Mouse (Mus musculus): Measurements from ENCODE around the gene Srebf1. TPM values are rescaled to one million over a fixed set of nuclear protein-coding genes. Genes with fewer than 3 reads are reported as not detected.

Gene Srebf1
- total RNA-seq, 4 experiments from 2014 or later, result 35.4 to 57.5 (median 43.5) TPM

DNA sequence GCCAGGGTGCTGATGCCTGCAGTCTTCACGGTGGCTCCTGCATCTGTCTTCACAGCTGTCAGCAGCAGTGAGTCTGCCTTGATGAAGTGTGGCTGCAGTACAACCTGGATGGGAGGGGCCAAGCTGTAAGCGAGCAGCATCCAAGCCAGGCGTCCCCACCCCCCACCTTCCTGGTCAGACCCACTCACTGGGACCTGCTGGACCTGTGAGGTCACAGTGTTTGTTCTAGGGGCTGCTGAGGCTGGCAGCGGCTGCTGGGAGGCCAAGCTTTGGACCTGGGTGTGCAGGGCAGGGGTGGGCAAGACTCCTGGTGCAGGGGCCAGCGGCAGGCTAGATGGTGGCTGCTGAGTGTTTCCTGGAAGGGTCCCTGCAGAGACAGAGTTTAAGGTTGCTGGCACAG, 16.2 kb downstream of the Srebf1 start:
- DNase-seq (ENCODE audit: low spot score in 2 of 2), result no peak

DNA sequence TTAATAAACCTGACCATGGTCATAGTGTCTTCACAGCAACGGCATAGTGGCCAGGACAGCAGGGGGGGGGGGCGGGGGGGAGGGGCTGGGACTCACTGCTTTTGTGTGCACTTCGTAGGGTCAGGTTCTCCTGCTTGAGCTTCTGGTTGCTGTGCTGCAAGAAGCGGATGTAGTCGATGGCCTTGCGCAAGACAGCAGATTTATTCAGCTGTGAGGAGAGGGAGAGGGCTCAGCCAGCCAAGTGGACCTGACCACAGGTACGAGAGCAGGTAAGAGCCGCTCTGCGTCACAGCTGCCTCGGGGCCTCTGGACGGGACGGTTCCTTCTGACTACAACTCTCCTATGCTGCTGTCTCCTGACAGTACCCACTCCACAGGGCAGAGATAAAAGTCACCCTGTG, 17.4 kb downstream of the Srebf1 start:
- no peak for DNase-seq (ENCODE audit: low spot score in 2 of 2)

DNA sequence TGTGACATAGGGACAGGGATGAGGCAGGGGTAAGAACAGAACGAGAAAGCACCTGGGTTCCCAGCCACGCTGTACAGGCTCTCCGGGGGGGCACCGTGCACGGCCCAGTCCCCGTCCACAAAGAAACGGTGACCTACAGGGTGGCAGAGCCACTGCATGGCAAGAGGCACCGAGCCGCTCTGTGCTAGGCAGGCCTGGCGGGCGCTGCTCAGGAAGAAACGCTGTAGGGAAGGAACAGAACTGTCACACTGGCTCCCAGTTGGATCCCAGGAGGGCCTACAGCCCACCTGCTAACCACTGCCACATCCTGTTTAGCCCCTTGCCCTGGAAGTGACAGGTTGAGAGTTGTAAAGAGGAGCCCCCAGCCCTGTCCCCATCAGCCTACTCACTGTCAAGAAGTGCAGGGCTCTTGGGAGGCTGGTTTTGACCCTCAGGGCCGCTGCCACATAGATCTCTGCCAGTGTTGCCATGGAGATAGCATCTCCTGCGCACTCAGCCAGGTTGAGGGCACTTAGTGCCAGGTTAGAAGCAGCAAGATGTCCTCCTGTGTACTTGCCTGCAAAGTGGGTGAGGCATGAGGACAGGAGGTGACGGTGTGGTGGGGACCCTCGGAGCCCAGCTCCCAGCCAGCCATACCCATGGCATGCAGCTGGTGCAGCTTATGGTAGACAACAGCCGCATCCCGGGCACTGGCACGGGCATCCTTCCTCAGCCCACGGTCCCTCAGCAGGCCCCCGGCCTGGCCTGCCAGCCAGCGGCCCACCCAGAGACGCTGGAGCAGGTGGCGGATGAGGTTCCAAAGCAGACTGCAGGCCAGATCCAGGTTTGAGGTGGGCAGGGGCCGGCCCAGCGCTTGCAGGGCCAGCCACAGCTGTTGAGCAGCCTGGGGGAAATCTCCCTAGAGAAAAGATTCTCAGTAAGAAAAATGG, 19.4 kb downstream of the Srebf1 start:
- no peak for DNase-seq (ENCODE audit: low spot score in 2 of 2)

DNA sequence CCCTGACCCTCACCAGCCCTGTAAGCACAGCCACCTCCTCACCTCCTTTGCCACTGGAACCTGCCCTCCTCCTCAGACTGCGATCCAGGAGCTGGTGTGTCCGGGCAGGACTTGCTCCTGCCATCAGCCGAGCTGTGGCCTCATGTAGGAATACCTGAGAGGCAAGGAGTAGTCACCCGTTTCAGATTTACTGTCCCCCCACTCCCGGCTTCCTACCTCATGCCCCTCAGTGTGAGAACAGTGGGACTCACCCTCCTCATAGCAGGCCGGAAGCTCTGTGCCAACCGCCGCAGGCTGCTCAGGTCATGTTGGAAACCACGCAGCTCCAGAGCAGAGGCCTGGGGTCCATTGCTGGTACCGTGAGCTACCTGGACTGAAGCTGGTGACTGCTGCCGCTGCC, 22.0 kb downstream of the Srebf1 start:
- DNase-seq (ENCODE audit: low spot score in 2 of 2), result no peak

DNA sequence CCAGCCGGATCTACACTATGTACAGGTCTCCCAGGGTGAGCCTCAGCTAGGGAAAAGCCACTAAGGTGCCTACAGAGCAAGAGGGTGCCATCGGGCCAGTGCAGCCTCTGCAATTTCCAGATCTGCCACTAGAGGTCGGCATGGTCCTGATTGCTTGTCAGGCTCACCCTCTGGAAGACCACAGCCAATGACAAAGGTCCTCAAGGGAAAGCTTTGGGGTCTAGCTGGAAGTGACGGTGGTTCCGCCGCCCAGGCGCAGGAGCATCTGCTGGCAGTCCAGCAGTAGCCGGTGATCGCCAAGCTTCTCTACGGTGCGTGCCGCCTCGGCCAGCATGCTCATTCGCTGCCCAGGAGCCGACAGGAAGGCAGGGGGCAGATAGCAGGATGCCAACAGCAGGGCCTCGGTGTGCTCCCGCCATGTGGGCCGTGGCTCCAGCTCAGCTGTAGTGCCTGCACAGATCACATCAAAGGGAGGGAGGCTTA, 22.6 kb downstream of the Srebf1 start:
- peak; percentile 85 to 88 for DNase-seq (ENCODE audit: low spot score in 2 of 2)

DNA sequence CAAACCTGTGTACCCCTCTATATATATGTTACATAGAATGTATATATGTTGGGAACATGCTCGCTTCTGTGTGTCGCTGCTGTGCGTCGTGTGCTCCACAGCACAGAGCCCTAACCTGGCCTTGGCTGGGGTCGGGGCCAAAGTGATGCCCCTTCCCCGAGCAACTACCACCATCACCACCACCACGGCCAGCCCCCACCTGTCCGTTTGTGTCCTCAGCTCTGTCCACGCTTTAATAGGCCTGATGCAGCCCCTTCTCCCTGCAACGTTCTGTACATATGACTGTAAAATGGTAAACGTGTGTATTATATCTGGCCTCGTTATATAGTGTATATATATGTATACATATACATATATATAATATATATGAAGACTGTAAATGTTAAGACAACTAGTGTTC, 23.7 kb downstream of the Srebf1 start:
- no peak for DNase-seq (ENCODE audit: low spot score in 2 of 2)

DNA sequence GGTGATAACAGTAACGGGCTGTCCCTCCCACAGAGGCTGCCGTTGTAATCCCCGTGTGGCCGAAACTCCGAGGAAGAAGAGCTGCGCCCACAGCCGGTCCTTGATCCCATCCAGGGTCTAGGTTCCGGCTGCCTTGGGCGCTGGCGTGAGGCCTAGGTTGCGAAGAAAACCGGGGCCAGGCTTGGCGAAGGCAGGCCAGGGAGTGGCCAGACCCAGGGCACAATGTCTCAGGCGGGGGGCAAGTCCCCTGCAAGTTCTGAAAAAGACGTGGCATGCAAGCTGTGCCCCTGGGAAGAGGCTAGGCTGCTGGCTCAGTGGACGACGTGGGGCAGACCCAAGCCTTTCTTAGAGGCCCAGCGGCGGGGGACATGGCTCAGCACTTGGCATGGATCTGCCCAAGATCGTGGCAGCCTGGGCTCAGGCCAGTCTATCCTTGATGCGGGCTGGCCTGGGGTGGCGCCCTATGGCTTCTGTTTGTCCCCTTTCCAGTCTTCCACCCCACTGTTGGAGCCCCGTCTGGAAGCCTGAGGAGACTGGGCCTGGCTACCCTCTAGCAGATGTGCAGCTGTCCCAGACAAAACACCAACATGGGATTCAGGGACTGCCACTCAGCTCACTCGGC, 24.3 kb downstream of the Srebf1 start:
- no peak for DNase-seq (ENCODE audit: low spot score in 2 of 2)

DNA sequence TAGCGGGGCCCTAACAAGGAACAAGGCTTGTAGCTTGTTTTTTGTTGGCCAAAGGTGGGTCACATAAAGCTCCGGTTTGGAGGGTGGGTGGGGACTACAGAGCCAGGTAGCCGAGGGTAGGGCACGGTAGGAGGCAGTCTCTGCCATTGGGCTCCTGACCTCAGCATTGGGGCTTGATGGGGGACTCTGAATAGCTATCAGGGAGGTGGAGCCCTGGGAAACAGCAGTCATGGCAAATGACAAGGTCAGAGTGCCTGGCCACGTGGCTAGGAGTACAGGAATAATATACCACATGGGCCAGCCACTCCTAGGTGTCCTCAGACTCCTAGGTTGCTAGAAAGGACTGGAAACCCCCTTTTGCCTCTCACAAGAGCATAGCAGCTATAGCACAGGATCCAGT, 26.0 kb downstream of the Srebf1 start:
- no peak for DNase-seq (ENCODE audit: low spot score in 2 of 2)

DNA sequence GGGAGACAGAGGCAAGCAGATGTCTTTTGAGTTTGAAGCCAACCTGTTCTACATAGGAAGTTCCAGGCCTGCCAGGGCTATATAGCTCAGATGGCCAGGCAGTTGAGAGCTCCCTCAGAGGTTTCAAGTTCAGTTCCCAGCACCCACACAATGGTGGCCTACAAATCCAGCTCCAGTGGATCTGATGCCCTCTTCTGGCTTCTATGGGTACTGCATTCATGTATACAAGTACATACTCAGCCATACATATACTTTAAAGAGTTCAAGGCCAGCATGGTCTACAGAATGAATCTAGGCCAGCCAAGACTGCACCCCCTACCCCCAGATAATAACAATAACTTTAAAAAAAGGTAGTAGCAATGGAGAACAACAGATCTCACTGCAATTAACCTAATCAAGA, 27.3 kb downstream of the Srebf1 start:
- no peak for DNase-seq (ENCODE audit: low spot score in 2 of 2)

DNA sequence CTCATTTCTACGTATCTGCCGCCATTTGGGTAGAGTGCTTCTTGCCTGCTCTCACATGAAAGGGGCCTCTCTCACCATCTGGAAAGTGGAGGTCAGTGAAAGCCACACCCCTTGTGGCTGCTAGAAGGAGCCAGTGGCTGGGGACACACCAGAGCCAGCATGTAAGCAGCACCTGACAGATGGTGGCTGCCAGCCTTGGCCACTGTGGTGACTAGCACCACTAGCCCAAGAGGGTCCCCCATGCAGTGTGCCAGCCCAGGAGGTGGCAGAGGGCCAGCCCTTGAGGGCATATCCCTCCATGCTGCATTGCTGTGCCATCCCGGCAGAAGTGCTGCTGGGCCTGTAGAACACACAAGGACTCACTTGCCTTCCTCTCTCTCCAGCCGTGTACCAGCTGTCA, 28.8 kb downstream of the Srebf1 start:
- no peak for DNase-seq (ENCODE audit: low spot score in 2 of 2)

DNA sequence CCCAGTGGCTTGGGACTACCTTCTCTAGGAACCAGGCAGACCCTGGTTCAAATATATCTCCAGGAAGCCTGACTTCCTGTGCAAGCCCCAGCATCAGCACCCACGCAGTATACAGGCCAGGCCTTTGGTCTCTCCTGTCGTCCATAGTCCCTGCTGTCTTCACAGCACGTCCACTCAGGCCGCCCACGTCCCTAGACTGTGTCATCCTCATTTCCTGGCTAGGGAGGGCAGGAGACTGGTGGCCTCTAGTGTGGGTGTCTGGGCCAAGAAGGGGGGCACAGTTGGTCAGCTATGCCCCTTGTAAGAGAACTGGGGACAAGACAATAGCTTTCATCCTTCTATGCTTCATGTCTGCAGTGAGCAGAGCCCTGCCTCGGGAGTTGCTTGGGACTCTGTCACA, 29.8 kb downstream of the Srebf1 start:
- no peak for DNase-seq (ENCODE audit: low spot score in 2 of 2)

DNA sequence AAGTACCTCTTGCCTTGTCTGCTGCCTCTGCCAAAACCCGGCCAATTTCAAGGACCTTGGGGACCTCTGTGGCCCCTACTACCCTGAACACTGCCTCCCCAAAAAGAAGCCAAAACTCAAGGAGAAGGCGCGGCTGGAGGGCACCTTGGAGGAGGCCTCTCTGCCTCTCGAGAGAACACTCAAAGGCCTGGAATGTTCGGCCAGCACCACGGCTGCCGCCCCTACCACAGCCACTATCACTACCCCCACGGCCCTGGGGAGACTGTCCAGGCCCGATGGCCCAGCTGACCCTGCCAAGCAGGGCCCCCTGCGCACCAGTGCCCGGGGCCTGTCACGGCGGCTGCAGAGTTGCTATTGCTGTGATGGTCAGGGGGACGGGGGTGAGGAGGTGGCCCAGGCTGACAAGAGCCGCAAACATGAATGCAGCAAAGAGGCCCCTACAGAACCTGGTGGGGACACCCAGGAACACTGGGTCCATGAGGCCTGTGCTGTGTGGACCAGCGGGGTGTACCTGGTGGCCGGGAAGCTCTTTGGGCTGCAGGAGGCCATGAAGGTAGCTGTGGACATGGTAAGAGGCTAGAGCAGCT, 32.2 kb downstream of the Srebf1 start:
- no peak for DNase-seq (ENCODE audit: low spot score in 2 of 2)

DNA sequence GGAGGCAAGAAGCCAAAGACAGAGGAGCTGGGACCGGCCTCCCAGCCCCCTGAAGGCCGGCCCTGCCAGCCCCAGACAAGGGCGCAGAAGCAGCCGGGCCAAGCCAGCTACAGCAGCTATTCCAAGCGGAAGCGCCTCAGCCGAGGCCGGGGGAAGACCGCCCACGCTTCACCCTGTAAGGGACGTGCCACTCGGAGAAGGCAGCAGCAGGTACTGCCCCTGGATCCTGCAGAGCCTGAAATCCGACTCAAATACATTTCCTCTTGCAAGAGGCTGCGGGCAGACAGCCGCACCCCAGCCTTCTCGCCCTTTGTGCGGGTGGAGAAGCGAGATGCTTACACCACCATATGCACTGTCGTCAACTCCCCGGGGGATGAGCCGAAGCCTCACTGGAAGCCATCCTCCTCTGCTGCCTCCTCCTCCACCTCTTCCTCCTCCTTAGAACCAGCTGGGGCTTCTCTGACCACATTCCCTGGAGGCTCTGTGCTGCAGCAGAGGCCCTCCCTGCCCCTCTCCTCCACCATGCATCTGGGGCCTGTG, 32.8 kb downstream of the Srebf1 start:
- no peak for DNase-seq (ENCODE audit: low spot score in 2 of 2)

DNA sequence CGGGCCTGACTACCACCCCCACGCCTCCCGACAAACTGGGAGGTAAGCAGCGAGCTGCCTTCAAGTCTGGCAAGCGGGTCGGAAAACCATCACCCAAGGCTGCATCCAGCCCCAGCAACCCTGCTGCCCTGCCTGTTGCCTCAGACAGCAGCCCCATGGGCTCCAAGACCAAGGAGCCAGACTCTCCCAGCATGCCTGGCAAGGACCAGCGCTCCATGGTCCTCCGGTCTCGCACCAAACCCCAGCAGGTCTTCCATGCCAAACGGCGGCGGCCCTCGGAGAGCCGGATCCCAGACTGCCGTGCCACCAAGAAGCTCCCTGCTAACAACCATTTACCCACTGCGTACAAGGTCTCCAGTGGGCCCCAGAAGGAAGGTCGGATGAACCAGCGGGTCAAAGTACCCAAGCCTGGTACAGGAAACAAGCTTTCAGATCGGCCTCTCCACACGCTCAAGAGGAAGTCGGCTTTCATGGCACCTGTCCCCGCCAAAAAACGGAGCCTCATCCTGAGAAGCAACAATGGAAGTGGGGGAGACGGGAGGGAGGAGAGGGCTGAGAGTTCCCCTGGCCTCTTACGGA, 34.0 kb downstream of the Srebf1 start:
- no peak for DNase-seq (ENCODE audit: low spot score in 2 of 2)

DNA sequence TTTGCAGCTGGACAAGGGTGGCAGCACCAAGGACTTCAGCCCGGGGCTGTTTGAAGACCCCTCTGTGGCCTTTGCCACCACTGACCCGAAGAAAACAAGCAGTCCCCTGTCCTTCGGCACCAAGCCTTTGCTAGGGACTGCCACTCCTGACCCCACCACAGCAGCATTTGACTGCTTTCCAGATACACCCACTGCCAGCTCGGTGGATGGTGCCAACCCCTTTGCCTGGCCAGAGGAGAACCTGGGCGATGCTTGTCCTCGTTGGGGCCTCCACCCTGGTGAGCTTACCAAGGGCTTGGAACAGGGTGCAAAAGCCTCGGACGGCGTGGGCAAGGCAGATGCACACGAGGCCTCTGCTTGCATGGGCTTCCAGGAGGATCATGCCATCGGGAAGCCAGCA, 35.3 kb downstream of the Srebf1 start:
- no peak for DNase-seq (ENCODE audit: low spot score in 2 of 2)

DNA sequence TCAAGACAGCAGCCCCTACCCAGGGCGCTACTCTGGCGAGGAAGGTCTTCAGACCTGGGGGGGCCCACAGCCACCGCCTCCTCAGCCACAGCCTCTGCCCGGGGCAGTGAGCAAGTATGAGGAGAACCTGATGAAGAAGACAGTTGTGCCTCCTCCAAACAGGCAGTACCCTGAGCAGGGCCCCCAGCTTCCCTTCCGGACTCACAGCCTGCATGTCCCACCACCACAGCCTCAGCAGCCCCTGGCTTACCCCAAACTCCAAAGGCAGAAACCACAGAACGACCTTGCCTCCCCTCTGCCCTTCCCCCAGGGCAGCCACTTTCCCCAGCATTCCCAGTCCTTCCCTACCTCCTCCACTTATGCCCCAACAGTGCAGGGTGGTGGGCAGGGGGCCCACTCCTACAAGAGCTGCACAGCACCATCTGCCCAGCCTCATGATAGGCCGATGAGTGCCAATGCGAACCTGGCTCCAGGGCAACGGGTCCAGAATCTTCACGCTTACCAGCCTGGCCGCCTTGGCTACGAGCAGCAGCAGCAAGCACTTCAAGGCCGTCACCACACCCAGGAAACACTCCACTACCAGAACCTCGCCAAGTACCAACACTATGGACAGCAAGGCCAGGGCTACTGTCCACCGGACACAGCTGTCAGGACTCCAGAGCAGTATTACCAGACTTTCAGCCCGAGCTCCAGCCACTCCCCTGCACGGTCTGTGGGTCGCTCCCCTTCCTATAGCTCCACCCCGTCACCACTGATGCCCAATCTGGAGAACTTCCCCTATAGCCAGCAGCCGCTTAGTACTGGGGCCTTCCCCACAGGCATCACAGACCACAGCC, 36.8 kb downstream of the Srebf1 start:
- no peak for DNase-seq (ENCODE audit: low spot score in 2 of 2)

DNA sequence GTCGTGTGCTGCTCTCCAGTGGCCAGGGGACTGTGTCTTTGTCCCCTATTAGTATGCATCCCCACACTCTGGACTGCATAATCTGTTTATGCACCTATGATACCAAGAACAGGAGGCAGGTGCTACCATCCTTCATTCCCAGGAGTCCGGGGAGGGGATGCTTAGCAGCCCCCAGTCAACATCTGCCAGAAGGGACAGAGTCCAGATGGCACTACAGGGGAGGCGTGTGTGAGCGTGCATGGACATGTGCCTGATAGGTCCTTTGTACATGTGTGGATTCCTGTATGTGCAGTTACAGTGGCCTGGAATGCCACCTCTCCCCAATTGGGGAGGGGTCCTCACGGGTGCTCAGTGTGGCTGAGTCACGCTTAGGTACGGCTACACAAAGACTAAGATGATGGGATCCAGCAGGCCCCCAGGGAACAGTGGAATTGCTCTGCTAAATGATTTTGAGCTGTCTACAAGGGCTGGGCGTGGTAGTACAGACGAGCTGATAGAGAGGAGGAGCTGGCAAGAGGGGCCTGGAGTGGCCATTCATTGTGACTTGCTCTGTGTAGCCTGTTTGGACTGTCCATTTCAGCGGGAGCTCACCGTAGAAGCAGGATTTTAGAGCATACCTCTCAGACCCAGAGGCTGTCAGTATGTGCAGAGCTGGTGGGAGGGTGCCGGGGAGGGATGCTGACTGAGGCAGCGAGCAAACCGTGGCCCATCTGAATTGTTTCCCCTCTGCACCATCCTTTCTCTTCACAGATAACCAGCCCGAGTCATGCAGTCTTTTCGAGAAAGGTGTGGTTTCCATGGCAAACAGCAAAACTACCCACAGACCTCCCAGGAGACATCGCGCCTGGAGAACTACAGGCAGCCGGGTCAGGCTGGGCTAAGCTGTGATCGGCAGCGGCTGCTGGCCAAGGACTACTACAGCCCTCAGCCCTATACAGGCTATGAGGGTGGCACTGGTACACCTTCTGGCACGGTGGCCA, 37.7 kb downstream of the Srebf1 start:
- DNase-seq (ENCODE audit: low spot score in 2 of 2), result no peak

DNA sequence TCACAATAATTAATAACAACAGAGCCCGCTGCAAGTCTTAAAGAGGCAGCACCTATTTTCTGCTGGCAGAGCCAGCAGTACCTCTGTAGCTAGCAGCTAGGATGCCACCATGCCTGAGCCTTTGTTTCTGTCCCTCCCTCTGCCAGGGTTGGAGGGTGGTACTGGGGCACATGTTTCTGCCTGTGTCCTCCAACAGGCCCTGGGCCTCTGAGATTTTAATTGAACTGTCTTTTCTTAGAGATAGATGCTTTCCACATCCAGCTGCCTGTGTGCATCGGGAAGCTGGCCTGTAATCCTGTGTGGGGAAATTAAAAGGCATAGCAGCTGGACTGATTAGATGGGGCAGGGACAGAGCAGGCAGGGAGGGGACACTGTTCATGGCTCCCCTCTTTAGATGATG, 39.6 kb downstream of the Srebf1 start:
- DNase-seq (ENCODE audit: low spot score in 2 of 2), result no peak

DNA sequence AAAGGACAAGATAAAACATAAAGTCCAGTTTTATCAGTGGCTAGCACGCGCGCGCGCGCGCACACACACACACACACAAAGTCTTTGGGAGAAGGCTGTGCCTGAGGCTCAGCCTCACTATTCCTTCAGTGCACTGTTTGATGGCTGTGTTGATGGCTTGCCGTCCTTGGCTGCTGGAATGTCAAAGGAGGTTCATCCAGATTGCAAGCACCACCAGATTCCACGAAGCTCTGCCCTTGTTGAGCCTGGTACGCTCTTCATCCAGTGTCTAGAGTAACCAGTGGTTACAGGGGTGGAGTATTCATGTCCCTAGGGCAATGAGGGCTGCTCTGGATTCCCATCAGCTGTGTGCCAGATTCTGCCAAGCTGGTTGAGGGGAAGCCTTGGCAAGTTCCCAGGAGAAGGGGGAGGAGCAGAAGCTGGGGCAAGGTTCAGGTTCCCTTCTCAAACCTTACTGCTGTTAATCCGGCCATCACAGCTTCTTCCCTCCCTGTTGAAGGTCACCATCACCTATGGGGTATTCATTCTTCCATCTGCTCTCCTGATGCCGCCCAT, 40.2 kb downstream of the Srebf1 start:
- DNase-seq (ENCODE audit: low spot score in 2 of 2), result peak in 1 of 2 experiments; percentile 55

Measured in gastrocnemius, adult 8-10 months (tissue).